Mouse (Mus musculus): ENCODE measurements around the gene Dnttip2.
A peak's percentile ranks its signal among the peaks of the same experiment; 100 is the strongest.
"Not testable (repeated sequence)": the region's sequence is repeated elsewhere in the genome, so short reads cannot be mapped to it uniquely, and the experiment has no call there.

The Dnttip2 gene

DNA sequence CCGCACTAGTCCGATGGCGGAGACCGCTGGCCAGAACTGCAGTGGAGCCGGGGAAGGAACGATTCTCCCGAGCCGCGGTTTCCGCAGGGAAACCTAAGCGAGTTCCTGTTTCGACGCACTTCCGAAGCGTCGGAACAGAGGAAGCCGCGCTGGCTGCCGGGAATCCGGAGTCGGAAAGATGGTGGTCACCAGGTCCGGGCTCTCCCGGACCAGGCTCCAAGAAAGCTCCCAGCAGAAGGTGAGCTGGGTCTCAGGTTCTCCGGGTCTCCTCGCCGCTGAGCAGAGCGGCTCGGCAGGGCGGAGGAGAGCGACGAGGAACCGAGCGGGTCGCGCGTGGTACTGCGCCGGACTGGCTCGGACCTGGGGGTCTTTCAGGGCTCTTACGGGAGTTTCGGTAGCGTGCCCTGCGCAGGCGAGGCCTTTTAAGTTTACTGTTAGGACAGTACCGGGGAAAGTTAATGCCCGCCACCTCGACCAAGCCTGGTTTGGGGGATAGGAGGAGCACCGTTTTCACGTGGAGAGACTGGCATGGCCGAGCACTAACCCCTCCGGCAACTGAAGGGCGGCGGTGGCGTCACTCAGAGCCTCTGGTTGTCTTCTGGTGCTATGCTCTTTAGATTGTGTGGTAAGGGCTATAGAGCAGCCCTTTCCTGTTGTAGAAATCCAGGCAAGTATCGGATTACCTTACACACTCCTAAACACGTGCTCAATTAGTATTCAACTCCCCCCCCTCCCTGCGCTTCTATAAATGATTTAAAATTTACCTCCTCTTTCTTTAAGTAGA, at the start of gene Dnttip2:
TSS of gene Dnttip2 (plus strand) at position 148 of the 784 bp plus-strand sequence.
- peak; percentile 87 for DNase-seq

DNA sequence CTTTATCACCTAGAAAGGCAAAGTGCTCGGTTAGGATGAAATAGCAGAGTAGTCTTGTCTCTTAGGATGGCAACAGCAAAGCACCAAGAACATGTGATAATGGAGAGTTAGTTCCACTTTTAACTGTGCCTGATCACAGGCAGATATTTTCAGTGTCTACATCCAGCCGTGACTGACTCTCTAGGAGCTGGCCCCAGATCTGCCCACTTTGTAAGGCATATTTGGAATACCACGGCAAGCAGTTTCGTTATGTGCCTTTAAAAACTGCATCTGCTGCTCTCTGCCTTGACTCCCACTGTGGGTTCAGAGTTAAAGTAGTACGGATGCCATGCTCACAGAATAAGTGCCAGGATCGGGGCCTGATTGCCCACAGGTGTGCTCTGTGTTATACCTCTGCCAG, 47.2 kb upstream of the Dnttip2 start:
- not testable (repeated sequence) for DNase-seq

DNA sequence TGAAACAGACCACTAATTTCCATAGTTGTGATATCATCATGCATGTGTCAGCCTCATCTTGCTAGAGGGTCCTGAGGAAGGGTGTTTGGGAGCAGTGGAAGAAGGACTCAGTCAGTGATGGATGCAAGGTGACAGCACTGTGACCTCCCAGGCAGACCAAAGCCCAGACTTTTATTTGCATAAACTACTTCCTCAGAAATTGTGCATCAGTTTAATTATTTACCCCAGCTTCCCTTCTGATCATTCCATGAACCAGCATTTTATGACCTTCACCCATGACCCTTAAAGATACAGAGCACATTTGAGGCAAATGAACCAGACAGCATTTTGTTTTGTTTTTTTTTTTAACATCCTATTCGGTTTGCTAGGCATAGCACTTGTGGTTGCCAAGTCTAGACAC, 38.4 kb upstream of the Dnttip2 start:
- no peak for DNase-seq

GRCm38 (mm10) chr3:122242876-122243275, 31.3 kb upstream of the Dnttip2 start:
- no peak for DNase-seq

DNA sequence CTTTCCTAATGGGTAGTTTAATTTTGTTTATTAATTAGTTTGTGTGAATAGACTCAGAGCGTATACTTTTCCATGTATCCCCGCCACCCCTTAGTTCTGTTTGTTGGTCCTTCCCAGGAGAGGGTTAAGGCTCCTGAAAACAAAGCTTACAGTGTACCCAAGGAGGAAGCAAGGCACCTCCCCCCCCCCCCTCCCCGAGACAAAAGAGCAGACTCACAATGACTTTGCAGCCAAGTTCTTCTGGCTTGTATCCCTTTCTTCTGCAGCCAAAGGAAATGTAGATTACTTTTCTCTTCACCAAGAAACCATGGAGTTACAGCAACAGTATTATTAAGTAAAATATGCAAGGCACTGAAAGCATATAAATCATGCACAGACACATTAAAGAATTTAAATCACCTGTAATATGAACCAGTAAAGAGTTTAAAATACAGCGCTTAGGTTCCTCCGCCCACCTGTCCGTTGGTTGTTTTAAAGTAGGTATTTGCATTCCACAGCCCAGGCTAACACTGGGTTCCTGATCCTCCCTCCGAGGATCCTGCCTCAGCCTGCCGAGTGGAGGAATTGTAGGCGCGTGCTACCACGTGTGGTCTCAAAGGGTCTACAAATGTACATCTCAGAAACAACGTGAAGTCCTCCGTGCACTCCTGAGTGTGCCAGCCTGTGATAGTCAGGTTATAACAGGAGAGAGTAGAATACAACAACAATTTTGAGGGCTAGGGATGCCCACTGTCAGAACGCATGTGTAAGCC, 30.6 kb upstream of the Dnttip2 start:
- no peak for DNase-seq

GRCm38 (mm10) chr3:122244759-122245158, 29.4 kb upstream of the Dnttip2 start:
- DNase-seq: no peak

- DNase-seq: peak; percentile 94
These were observed 28.8 kb upstream of the Dnttip2 start, which contains the start of gene Gclm for GRCm38 (mm10) chr3:122245215-122245877. Gene Gclm, plus strand, starts transcription at chr3:122245557.

DNA sequence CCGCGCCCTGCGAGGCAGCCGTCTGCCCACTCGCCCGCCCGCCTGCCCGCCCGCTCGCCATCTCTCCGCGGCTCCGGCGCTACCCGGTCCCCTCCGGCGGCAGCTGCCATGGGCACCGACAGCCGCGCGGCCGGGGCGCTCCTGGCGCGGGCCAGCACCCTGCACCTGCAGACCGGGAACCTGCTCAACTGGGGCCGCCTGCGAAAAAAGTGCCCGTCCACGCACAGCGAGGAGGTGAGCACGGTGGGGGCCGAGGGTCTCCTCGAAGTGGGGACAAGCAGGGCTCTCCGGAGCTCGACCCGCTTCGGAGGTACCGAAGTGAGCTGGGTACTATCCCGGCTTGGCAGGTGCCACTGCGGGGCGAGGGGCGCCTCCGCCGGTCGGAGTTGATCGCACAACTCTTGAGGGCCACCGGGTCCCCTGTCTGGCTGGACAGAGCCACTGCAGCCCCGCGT, 28.3 kb upstream of the Dnttip2 start:
- peak; percentile 69 for DNase-seq

GRCm38 (mm10) chr3:122246406-122246805, 27.8 kb upstream of the Dnttip2 start:
- no peak for DNase-seq

DNA sequence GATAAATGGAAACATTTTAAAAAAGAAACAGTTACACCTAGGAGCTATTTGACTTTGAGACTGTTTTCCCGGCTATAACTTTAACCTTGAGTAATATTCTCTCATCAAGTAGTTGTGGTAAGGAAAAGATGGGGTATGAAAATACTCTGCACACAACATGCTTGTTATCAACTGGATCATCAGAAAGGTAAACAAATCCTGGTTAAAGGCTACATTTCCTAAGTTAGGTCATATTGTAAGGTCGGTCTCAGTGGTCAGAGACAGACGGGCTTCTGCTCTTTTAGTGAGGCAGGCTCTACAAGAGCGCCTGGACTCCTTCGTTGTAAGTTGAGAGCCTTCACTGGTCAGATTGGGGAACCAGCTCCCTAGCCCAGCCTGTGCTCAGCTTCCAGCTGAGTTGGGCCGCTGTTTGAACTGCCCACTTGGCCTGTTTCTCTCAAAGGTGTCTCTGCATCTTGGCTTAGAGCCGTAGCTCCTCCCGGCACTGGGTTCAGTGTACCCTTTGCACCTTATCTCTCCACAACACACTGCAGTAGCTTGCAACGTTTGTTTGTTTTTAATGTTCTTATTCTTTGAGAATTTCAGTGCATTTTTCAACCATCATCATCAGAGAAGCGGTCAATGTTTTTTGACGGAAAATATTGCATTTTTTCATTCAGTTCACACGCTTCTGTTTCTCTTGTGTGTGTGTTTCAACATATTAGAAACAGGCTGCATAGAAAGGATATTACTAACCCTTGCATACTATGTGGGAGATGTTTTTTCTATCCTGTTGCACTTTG, 27.0 kb upstream of the Dnttip2 start:
- no peak for DNase-seq

GRCm38 (mm10) chr3:122247768-122248100, 26.5 kb upstream of the Dnttip2 start:
- no peak for DNase-seq

GRCm38 (mm10) chr3:122252466-122253253, 21.5 kb upstream of the Dnttip2 start:
- no peak for DNase-seq

GRCm38 (mm10) chr3:122254050-122254449, 20.1 kb upstream of the Dnttip2 start:
- not testable (repeated sequence) for DNase-seq

GRCm38 (mm10) chr3:122269986-122270385, 4.2 kb upstream of the Dnttip2 start:
- peak; percentile 34 for DNase-seq

DNA sequence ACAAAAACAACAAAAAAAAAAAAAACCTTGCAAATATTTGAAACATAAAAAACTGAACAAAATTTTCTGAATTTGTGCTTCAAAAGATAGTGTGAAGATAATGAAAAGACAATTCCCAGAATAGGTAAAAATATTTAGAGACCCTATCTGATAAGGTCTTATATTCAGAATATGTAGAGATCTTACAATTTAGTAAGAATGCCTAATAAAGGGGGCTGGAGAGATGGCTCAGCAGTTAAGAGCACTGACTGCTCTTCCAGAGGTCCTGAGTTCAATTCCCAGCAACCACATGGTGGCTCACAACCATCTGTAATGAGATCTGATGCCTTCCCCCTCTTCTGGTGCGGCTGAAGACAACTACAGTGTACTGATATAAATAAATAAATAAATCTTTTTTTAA, 1.6 kb upstream of the Dnttip2 start:
- DNase-seq: not testable (repeated sequence)

DNA sequence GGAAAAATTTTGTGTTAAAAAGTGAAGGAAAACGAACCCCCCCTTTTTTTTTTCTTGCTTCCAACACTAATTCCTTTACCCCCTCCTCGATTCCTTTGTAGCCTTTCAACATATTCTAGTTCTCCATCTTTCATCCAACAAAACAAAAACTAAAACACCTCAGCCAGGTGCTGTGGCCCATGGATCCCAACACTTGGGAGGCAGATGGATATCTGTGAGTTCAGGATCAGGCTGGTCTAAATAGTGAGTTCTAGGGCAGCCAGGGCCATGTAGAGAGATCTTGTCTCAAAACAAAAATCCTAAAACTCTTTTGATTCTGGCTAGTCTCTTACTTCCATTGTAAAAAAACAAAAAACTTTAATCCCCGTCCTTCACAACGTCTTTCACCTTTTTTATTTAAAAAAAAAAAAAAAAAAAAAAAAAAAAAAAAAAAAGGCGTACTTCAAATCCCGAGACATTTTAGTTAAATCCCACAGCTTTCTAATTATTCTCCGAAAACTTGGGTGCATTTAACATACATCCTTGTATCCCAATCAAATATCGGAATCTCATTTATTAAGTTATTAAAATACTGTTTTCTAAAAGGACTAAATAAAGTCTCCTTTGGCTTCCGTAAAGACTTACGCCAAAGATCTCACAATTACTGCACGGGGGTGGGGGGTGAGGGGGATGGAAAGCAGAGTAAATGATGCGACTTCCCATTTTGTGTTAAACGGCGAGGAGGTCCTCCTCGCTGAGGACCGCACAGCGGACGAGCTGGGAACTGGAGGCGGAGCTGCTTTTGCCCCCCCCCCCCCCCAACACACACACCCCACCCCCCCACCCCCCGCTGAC, 564 bp upstream of the Dnttip2 start:
- no peak for DNase-seq

- no peak for DNase-seq
These were observed 923 bp downstream of the Dnttip2 start for GRCm38 (mm10) chr3:122275111-122275510.

DNA sequence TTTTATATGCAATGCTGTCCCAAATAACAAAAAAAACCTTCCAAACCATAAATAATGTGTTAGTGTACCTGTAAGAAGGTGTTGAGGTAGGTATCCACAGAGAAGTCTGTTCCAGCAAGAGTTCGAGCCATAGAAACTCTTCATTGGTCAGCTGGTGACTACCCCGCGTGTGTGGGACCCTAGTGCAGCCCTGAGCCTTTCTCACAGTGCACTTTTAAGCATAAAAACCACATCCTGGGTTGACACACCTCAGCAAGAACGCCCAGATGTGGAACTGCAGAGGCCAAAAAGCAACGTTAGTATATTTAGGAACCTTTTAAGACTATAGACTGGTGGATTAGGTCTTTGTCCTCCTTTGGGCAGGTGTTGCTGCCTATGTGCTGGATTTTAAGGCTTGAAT, 13.0 kb downstream of the Dnttip2 start:
- peak; percentile 24 for DNase-seq

DNA sequence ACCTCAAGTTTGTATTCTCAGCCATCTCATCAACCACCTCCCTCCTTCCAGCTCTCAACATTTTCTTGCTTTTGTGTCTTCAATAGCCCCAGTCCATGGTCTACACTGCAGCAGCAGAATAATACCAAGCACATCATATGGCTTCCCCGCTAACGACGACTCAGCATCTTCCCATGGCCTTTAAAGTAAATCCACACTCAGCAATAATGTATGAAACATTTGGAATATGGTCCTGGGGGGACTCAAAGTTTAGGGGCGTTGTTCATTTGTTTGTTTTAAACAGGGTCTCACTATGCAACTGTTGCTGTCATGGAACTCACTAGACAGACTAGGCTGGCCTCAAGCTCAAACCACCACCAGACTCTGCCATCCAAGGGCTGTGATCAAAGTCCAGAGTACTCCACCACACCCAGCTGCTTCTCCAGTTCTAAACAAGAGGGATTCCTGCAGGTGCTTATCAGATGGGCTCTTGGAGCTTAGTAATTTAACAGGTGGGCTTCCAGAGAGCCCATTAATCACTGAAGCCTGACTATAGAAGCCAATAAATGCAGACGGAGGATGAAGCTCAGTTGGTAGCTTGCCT, 14.5 kb downstream of the Dnttip2 start:
- DNase-seq: no peak

- not testable (repeated sequence) for DNase-seq
These were observed 15.2 kb downstream of the Dnttip2 start for GRCm38 (mm10) chr3:122289344-122289743.

DNA sequence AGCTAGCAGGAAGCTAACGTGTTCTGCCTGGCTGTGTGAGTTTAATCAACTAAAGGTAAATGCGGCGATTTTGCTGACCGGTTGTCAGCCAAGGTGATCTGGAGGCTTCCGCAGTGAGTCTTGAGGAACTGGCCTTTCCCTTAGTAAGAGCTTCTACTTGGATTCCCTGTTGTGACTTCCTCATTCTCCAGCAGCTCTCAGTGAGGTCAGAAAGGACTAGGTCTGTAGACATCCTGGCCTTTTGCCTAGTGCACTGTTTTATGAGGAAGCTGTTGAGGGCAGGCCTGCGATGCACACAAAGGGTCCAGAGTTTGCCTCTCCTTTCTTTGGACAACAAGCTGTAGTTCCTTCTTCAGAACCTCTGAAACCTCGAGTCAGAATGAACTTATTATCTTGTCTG, 16.5 kb downstream of the Dnttip2 start:
- no peak for DNase-seq

All from thymus, postnatal 4 days (tissue).